Mouse (Mus musculus): ENCODE measurements at regions not wholly inside any gene's neighbourhood (a gene's known extent, or its start where the extent isn't known, plus 50 kb on each side); places are given as distances from the start of the nearest gene placed in this dataset.

DNA sequence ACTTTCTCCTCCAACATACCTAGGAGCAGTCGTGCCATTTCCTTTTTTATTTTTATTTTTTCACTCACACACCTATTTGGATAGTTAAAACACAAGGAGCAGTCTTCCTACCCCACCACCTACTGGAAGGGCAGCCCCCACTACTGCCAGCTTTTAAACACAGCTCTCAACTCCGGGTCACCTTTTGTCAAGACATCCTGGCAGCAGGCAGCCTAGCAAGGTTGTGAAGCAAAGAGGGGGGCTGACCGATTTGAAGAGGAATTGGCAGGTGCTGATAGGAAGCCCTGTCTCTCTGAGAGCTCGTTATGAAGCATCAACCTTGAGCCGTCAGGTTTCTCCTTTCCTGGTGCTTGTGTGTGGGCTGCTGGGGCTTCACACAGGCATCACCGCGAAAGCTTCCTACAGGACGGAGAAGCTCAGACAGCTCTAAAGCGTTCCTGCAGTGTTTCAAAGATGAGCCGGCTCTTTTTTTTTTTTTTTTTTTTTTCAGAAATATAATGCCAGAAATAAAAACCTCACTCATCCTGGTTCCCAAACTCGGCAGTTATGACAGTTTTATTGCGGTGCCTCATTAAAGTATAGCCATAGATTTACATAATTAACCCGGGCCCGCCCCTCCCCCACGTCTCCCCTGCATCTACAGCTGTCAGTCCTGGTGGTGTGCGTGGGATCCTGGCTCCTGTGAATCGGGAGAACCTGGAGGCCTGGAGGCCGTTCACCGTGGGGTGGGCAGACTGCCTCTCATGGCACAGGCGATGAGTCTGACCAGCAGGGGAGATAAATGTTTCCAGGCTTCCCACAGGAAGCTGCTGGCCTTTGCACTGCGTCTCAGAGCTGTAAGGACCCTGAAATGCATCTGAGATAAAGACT is 325.5 kb upstream of the Jmjd1c start:
- H3K4me2 ChIP-seq (ENCODE audit: low read length), result peak overlapping the region; percentile 54
- no peaks in the 10 kb centered on the region for H3K27me3 ChIP-seq (ENCODE audit: control insufficient read depth, insufficient read depth, low read length)
- H3K27ac ChIP-seq (replicated peaks in 1 of 2; ENCODE audit: control insufficient read depth in 1 of 2, insufficient read depth in 1 of 2, low read depth in 2 of 2, low read length in 2 of 2), result no peak overlapping the region
- H3K4me1 ChIP-seq (ENCODE audit: control insufficient read depth in 2 of 2, insufficient read depth in 2 of 2, low read length in 2 of 2), result no peaks in the 10 kb centered on the region; a peak in 1 of 4 replicates
- no peak overlapping the region for H3K4me3 ChIP-seq (ENCODE audit: control insufficient read depth in 1 of 2, insufficient read depth in 1 of 2, low read depth in 1 of 2, low read length in 2 of 2)
- H3K9me3 ChIP-seq (ENCODE audit: control insufficient read depth, low read length), result peaks cover 17% of the 10 kb centered on the region
- no peak overlapping the region for H3K9ac ChIP-seq (ENCODE audit: low read length)
- H3K36me3 ChIP-seq (ENCODE audit: control insufficient read depth, insufficient read depth, low read length), result no peaks in the 10 kb centered on the region
- WGBS, result 30% methylated on average over 21 of the region's 21 CpGs
- ATAC-seq (ENCODE audit: insufficient number of reproducible peaks, insufficient read depth, low FRiP score, low read depth), result no peak

DNA sequence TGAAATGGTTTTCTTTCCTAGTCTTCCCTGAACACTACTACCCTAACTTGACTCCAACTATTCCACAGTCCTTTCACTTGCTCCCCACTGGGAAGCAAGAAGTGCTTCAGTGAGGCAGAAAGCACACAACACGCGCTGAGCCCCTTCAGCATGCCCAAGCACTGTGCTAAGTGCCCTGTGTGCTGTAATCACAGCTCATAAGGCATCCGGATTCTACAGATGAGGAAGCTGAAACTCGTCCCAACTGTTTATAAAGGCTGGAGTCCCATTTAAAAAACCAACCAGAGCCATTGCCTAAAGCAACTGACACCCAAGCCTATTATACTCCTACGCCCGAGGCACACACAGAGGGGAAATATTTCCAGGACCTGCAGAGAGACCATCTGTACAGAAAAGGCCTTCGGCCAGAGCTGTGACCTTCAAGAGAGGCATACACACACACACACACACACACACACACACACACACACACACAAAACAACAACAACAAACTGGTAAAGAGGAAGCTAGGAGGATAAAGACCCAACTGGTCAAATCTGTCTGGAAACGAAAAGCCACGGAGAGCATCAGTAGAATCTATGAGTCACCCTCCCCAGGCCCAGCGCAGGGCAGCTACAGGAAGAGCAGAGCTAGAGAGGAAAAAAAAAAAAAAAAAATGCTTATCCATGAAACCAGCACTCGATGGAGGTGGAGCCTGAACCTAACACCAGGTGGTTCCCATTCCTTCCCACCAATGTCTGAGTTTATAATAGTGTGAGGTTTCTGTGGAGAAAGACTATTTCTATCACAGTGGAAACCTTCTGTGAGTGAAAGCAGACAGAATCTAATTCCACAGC is 315.4 kb upstream of the Jmjd1c start:
- no peaks in the 10 kb centered on the region for H3K36me3 ChIP-seq (ENCODE audit: control insufficient read depth, insufficient read depth, low read length)
- H3K27ac ChIP-seq (replicated peaks in 1 of 2; ENCODE audit: control insufficient read depth in 1 of 2, insufficient read depth in 1 of 2, low read depth in 2 of 2, low read length in 2 of 2), result no peak overlapping the region
- H3K4me2 ChIP-seq (ENCODE audit: low read length), result no peak overlapping the region
- H3K9me3 ChIP-seq (ENCODE audit: control insufficient read depth, low read length), result peaks cover 4% of the 10 kb centered on the region
- no peaks in the 10 kb centered on the region for H3K4me1 ChIP-seq (ENCODE audit: control insufficient read depth in 2 of 2, insufficient read depth in 2 of 2, low read length in 2 of 2)
- 58% methylated on average over 11 of the region's 11 CpGs for WGBS
- no peak overlapping the region for H3K9ac ChIP-seq (ENCODE audit: low read length)
- no peaks in the 10 kb centered on the region for H3K27me3 ChIP-seq (ENCODE audit: control insufficient read depth, insufficient read depth, low read length)
- H3K4me3 ChIP-seq (ENCODE audit: control insufficient read depth in 1 of 2, insufficient read depth in 1 of 2, low read depth in 1 of 2, low read length in 2 of 2), result no peak overlapping the region
- ATAC-seq (ENCODE audit: insufficient number of reproducible peaks, insufficient read depth, low FRiP score, low read depth), result no peak

- Histone ChIP-seq H3K4me3 (ENCODE audit: control insufficient read depth in 1 of 2, insufficient read depth in 1 of 2, low read depth in 1 of 2, low read length in 2 of 2) (no peak overlapping the region), H3K27ac (replicated peaks in 1 of 2; ENCODE audit: control insufficient read depth in 1 of 2, insufficient read depth in 1 of 2, low read depth in 2 of 2, low read length in 2 of 2) (no peak overlapping the region), H3K36me3 (ENCODE audit: control insufficient read depth, insufficient read depth, low read length) (no peaks in the 10 kb centered on the region), H3K4me1 (ENCODE audit: control insufficient read depth in 2 of 2, insufficient read depth in 2 of 2, low read length in 2 of 2) (no peaks in the 10 kb centered on the region), H3K4me2 (ENCODE audit: low read length) (no peak overlapping the region), H3K9ac (ENCODE audit: low read length) (no peak overlapping the region), H3K27me3 (ENCODE audit: control insufficient read depth, insufficient read depth, low read length) (no peaks in the 10 kb centered on the region), H3K9me3 (ENCODE audit: control insufficient read depth, low read length) (peaks cover 4% of the 10 kb centered on the region)
- 48% methylated on average over 1 of the region's 1 CpGs for WGBS
- ATAC-seq (ENCODE audit: insufficient number of reproducible peaks, insufficient read depth, low FRiP score, low read depth), result no peak
Measured at GRCm38 (mm10) chr10:66781171-66781510, 314.8 kb upstream of the Jmjd1c start.

DNA sequence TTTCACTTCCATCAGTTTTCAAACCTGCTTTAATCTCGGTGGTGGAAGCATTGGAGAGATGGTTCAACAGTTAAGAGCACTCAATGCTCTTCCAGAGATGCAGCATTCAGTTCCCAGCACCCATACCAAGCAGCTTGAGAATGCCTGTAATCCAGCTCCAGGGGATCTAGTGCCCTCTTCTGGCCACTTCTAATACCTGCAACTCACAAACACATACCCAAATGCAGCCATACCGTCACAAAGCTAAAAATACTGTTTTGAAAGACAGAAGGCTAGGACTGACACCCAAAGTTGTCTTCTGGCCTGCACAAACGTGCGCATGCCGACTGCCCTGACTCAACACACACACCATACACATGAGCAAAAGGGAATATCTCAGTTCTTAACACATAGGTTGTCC is 313.9 kb upstream of the Jmjd1c start:
- WGBS, result 87% methylated on average over 5 of the region's 5 CpGs
- no peaks in the 10 kb centered on the region for H3K27me3 ChIP-seq (ENCODE audit: control insufficient read depth, insufficient read depth, low read length)
- H3K9ac ChIP-seq (ENCODE audit: low read length), result no peak overlapping the region
- H3K9me3 ChIP-seq (ENCODE audit: control insufficient read depth, low read length), result peaks cover 8% of the 10 kb centered on the region
- no peak overlapping the region for H3K27ac ChIP-seq (replicated peaks in 1 of 2; ENCODE audit: control insufficient read depth in 1 of 2, insufficient read depth in 1 of 2, low read depth in 2 of 2, low read length in 2 of 2)
- no peak for ATAC-seq (ENCODE audit: insufficient number of reproducible peaks, insufficient read depth, low FRiP score, low read depth)
- H3K4me1 ChIP-seq (ENCODE audit: control insufficient read depth in 2 of 2, insufficient read depth in 2 of 2, low read length in 2 of 2), result no peaks in the 10 kb centered on the region
- no peak overlapping the region for H3K4me3 ChIP-seq (ENCODE audit: control insufficient read depth in 1 of 2, insufficient read depth in 1 of 2, low read depth in 1 of 2, low read length in 2 of 2)
- no peaks in the 10 kb centered on the region for H3K36me3 ChIP-seq (ENCODE audit: control insufficient read depth, insufficient read depth, low read length)
- H3K4me2 ChIP-seq (ENCODE audit: low read length), result no peak overlapping the region

DNA sequence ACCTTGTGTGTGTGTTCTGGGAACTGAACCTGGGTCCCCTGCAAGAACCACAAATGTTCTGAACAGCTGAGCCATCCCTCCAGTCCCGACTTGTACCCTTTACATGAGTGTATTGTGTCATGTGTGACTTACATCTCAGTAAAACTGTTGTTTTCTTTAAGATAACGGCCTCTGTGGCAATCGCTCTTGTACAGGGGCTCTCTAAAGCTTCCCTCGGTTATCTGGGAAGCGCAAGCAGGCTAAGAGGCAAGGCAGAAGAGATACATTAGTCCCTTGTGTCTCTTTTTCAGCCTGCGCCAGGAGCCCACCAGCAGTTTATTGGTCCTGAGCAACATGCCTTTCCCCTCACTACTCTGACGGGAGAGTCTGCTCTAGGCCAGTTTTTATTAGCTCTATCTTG is 308.1 kb upstream of the Jmjd1c start:
- 51% methylated on average over 7 of the region's 7 CpGs for WGBS
- ATAC-seq (ENCODE audit: insufficient number of reproducible peaks, insufficient read depth, low FRiP score, low read depth), result no peak
- H3K27ac ChIP-seq (replicated peaks in 1 of 2; ENCODE audit: control insufficient read depth in 1 of 2, insufficient read depth in 1 of 2, low read depth in 2 of 2, low read length in 2 of 2), result no peak overlapping the region

DNA sequence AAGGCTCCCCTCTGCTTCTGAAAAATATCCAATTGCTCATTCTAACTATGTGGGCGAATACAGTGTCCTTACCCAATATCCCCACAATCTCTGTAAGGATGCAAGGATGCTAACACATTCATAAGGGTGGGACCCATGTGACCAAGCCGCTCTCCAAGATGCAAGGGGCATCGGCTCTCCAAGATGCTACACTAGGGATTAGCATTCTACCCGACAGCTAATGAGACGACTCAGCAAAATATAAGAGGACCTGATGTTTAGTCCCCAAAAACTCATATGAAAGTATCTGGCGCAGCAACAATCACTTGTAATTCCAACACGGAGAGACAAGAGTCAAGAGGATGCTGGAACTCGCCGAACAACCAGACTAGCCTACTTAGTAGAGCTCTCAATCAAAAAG is 299.6 kb upstream of the Jmjd1c start:
- Histone ChIP-seq H3K4me3 (ENCODE audit: control insufficient read depth in 1 of 2, insufficient read depth in 1 of 2, low read depth in 1 of 2, low read length in 2 of 2) (no peak overlapping the region), H3K9ac (ENCODE audit: low read length) (no peak overlapping the region), H3K36me3 (ENCODE audit: control insufficient read depth, insufficient read depth, low read length) (no peaks in the 10 kb centered on the region), H3K4me2 (ENCODE audit: low read length) (no peak overlapping the region), H3K27me3 (ENCODE audit: control insufficient read depth, insufficient read depth, low read length) (no peaks in the 10 kb centered on the region), H3K9me3 (ENCODE audit: control insufficient read depth, low read length) (no peaks in the 10 kb centered on the region), H3K27ac (replicated peaks in 1 of 2; ENCODE audit: control insufficient read depth in 1 of 2, insufficient read depth in 1 of 2, low read depth in 2 of 2, low read length in 2 of 2) (no peak overlapping the region), H3K4me1 (ENCODE audit: control insufficient read depth in 2 of 2, insufficient read depth in 2 of 2, low read length in 2 of 2) (no peaks in the 10 kb centered on the region)
- ATAC-seq (ENCODE audit: insufficient number of reproducible peaks, insufficient read depth, low FRiP score, low read depth), result no peak
- 87% methylated on average over 9 of the region's 9 CpGs for WGBS

More for the DNA sequence above, 308.1 kb upstream of the Jmjd1c start:
- Histone ChIP-seq H3K9me3 (ENCODE audit: control insufficient read depth, low read length) (peaks cover 4% of the 10 kb centered on the region; the same call in 1 of the 2 replicates), H3K4me1 (ENCODE audit: control insufficient read depth in 2 of 2, insufficient read depth in 2 of 2, low read length in 2 of 2) (no peaks in the 10 kb centered on the region), H3K27me3 (ENCODE audit: control insufficient read depth, insufficient read depth, low read length) (no peaks in the 10 kb centered on the region), H3K4me2 (ENCODE audit: low read length) (no peak overlapping the region), H3K36me3 (ENCODE audit: control insufficient read depth, insufficient read depth, low read length) (no peaks in the 10 kb centered on the region), H3K4me3 (ENCODE audit: control insufficient read depth in 1 of 2, insufficient read depth in 1 of 2, low read depth in 1 of 2, low read length in 2 of 2) (no peak overlapping the region), H3K9ac (ENCODE audit: low read length) (no peak overlapping the region)

DNA sequence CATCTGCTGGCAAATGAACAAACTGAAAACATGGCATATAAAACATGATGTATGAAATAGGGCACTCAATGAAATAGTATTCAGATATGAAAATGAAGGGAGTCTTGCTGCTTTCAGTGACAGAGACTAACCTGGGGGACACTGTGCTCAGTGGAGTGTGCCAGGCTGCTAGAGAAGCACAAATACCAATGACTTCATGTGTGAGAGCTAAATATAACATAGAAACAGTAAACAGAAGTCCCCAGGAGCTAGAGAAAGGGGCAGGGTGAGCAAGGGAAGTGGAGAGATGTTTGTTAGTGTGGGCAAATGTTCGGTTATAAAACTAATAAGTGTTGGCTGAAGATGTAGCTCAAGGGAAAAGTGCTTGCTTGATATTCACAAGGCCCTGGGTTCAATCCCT is 293.2 kb upstream of the Jmjd1c start:
- Histone ChIP-seq H3K27me3 (ENCODE audit: control insufficient read depth, insufficient read depth, low read length) (no peaks in the 10 kb centered on the region), H3K9me3 (ENCODE audit: control insufficient read depth, low read length) (0 out of 2 replicates have a peak, but pooled peaks cover 4% of the 10 kb centered on the region), H3K4me1 (ENCODE audit: control insufficient read depth in 2 of 2, insufficient read depth in 2 of 2, low read length in 2 of 2) (no peaks in the 10 kb centered on the region), H3K27ac (replicated peaks in 1 of 2; ENCODE audit: control insufficient read depth in 1 of 2, insufficient read depth in 1 of 2, low read depth in 2 of 2, low read length in 2 of 2) (no peak overlapping the region), H3K36me3 (ENCODE audit: control insufficient read depth, insufficient read depth, low read length) (no peaks in the 10 kb centered on the region), H3K9ac (ENCODE audit: low read length) (no peak overlapping the region), H3K4me2 (ENCODE audit: low read length) (no peak overlapping the region), H3K4me3 (ENCODE audit: control insufficient read depth in 1 of 2, insufficient read depth in 1 of 2, low read depth in 1 of 2, low read length in 2 of 2) (no peak overlapping the region)
- ATAC-seq (ENCODE audit: insufficient number of reproducible peaks, insufficient read depth, low FRiP score, low read depth), result no peak
- 53% methylated on average over 1 of the region's 1 CpGs for WGBS
